Mouse (Mus musculus): ENCODE results near the gene Podnl1. TPM values are rescaled to one million over a fixed set of nuclear protein-coding genes. Genes with fewer than 3 reads are reported as not detected.

Podnl1 gene
- 2.0 and 2.2 TPM in 2 replicates for polyA plus RNA-seq (2015; fragmentation: Nextera tagmentation; extraction: Ambion mirVana)

DNA sequence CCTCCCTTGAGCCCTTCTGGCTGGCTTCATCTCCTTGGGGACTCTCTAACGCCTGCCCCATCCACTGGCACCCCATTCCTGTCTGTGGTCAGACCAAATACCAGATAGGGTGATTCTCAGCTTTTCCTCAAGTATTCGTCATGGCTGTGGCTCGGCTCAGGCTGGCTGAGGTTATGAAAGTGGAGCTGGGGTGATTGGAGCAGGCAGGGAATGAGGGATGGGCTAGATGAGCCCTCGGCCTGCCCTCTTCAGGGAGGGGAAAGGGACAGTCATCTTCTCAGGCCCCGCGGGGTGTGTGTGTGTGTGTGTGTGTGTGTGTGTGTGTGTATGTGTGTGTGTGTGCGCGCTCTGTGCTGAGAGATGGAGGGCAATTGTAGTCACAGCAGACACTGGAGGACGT is at the start of gene Podnl1:
Gene Podnl1 (plus strand): TSS at position 334 of the 400 bp plus-strand sequence.
- WGBS, result 58% methylated on average over 9 of the region's 9 CpGs
- no peaks in the 10 kb centered on the region for H3K36me3 ChIP-seq
- no peak for ATAC-seq (ENCODE audit: insufficient number of reproducible peaks, low FRiP score, low TSS enrichment, low read depth)
- H3K4me3 ChIP-seq, result no peak within 1 kb of the TSS
- no peaks in the 10 kb centered on the region for H3K27me3 ChIP-seq
- H3K9me3 ChIP-seq, result no peaks in the 10 kb centered on the region
- no peak within 1 kb of the TSS for H3K27ac ChIP-seq
- peaks cover 10% of the 10 kb centered on the region for H3K4me1 ChIP-seq
- no peak within 1 kb of the TSS for H3K9ac ChIP-seq
- no peak within 1 kb of the TSS for H3K4me2 ChIP-seq

DNA sequence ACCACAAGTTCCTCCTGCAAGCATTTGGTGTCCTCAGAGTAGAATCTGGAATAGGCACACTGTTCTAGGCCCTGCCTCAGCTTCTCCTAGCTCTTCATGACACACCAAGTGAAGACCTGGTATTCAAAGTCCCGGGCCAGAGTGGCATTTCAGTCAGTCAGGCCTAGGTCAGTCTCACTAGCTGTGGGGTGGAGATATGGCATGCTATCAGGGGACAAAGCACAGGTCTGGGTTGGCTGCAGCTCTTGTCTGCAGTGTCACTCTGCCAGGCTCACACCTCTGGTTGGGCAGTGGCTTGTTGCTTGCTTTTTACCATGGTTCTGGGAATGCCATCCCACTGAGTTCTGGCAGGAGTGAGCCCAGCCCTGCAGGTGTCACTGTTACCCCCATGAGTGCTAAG is 49.4 kb upstream of the Podnl1 start:
- no peaks in the 10 kb centered on the region for H3K9me3 ChIP-seq
- H3K4me1 ChIP-seq, result peaks cover 12% of the 10 kb centered on the region
- WGBS, result 69% methylated on average over 1 of the region's 1 CpGs
- H3K27me3 ChIP-seq, result no peaks in the 10 kb centered on the region
- H3K9ac ChIP-seq, result no peak overlapping the region
- no peak overlapping the region for H3K4me3 ChIP-seq
- peaks cover 42% of the 10 kb centered on the region for H3K36me3 ChIP-seq
- no peak for ATAC-seq (ENCODE audit: insufficient number of reproducible peaks, low FRiP score, low TSS enrichment, low read depth)
- no peak overlapping the region for H3K4me2 ChIP-seq
- no peak overlapping the region for H3K27ac ChIP-seq

DNA sequence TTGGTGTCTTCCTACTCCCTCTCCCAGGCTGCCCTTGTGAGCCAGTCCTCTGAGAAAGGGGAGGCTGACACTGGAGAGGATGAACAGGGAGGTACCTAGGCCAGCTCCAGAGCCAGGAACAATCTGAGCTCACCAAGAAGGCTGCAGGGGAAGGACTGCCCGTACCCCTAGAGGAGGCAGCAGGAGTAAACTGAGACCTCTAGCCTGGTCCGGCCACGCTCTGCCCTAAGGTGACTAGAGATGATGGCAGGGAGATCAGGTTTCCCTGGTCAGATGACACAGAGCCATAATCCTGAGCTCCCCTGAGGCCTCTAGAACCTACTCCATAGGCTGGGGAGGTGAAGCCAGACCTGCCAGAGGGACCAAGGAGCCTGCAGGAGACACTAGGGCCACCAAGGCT is 48.9 kb upstream of the Podnl1 start:
- no peak for ATAC-seq (ENCODE audit: insufficient number of reproducible peaks, low FRiP score, low TSS enrichment, low read depth)
- 44% methylated on average over 3 of the region's 3 CpGs for WGBS
- no peak overlapping the region for H3K4me3 ChIP-seq
- H3K4me1 ChIP-seq, result peaks cover 8% of the 10 kb centered on the region
- H3K27me3 ChIP-seq, result no peaks in the 10 kb centered on the region
- no peak overlapping the region for H3K27ac ChIP-seq
- no peak overlapping the region for H3K4me2 ChIP-seq
- no peaks in the 10 kb centered on the region for H3K9me3 ChIP-seq
- no peak overlapping the region for H3K9ac ChIP-seq
- H3K36me3 ChIP-seq, result peaks cover 42% of the 10 kb centered on the region

- Histone ChIP-seq H3K9ac (no peak overlapping the region), H3K9me3 (no peaks in the 10 kb centered on the region), H3K36me3 (peaks cover 66% of the 10 kb centered on the region), H3K27ac (no peak overlapping the region), H3K4me2 (no peak overlapping the region), H3K4me1 (peaks cover 5% of the 10 kb centered on the region; the same call in 1 of the 2 replicates), H3K27me3 (no peaks in the 10 kb centered on the region), H3K4me3 (no peak overlapping the region)
- 74% methylated on average over 5 of the region's 5 CpGs for WGBS
- ATAC-seq (ENCODE audit: insufficient number of reproducible peaks, low FRiP score, low TSS enrichment, low read depth), result no peak
These were observed 46.6 kb upstream of the Podnl1 start for GRCm38 (mm10) chr8:84079206-84079605.

- peaks cover 8% of the 10 kb centered on the region; the same call in 1 of the 2 replicates for H3K4me1 ChIP-seq
- H3K36me3 ChIP-seq, result peaks cover 85% of the 10 kb centered on the region
- ATAC-seq (ENCODE audit: insufficient number of reproducible peaks, low FRiP score, low TSS enrichment, low read depth), result no peak
- H3K4me2 ChIP-seq, result no peak overlapping the region
- no peaks in the 10 kb centered on the region for H3K27me3 ChIP-seq
- no peak overlapping the region for H3K4me3 ChIP-seq
- 45% methylated on average over 8 of the region's 8 CpGs for WGBS
- H3K27ac ChIP-seq, result no peak overlapping the region
- no peaks in the 10 kb centered on the region for H3K9me3 ChIP-seq
- H3K9ac ChIP-seq, result no peak overlapping the region
These were observed 42.0 kb upstream of the Podnl1 start for GRCm38 (mm10) chr8:84083829-84084241.

DNA sequence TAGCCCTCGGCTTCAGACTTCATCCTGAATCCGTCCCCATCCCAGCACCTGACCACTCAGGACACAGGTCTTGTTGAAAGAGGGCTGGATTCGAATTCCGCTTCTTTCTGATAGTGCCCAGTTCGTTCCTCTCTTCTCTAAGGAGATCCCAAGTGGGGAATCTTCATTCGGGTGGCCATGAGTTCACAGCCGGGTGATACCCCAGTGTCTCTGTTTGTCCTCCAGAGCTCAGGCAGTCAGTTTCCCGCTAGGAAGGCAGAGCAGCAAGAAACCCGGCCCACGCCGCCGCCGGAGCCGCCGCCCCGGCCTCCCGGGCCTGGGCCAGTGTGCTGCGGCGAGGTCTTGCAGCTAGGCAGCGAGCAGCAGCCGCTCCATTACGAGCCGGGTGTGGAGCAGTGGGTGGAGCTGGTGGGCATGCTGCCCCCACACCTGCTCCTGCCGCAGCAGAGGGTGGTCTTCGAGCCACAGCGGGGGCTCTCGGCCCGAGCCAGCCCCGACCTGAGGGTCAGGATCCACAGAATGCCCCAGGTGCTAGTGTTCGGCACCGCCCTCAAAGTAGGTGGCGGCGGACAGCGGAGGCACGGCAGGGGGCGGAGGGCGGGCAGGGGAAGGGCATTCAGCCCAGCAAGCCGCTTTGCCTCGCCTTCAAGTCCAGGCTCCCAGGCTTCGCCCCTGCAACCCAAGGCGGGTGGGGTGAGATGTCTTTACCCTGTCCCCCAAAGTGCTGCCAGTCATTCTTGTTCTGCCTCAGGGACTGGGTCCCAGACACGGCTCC is 41.3 kb upstream of the Podnl1 start:
- no peak for ATAC-seq (ENCODE audit: insufficient number of reproducible peaks, low FRiP score, low TSS enrichment, low read depth)
- Histone ChIP-seq H3K4me2 (0 out of 2 replicates have a peak overlapping the region, but pooled peaks have one; percentile 19), H3K9ac (no peak overlapping the region), H3K27ac (no peak overlapping the region; the same call in 1 of the 2 replicates), H3K36me3 (peaks cover 86% of the 10 kb centered on the region), H3K4me3 (no peak overlapping the region), H3K27me3 (no peaks in the 10 kb centered on the region), H3K4me1 (peaks cover 8% of the 10 kb centered on the region; the same call in 1 of the 2 replicates), H3K9me3 (no peaks in the 10 kb centered on the region)
- 41% methylated on average over 42 of the region's 42 CpGs for WGBS

- Histone ChIP-seq H3K4me2 (no peak overlapping the region), H3K27ac (no peak overlapping the region), H3K4me1 (peaks cover 8% of the 10 kb centered on the region; the same call in 1 of the 2 replicates), H3K9ac (no peak overlapping the region), H3K27me3 (no peaks in the 10 kb centered on the region), H3K36me3 (peaks cover 86% of the 10 kb centered on the region), H3K4me3 (no peak overlapping the region), H3K9me3 (no peaks in the 10 kb centered on the region)
- no peak for ATAC-seq (ENCODE audit: insufficient number of reproducible peaks, low FRiP score, low TSS enrichment, low read depth)
- WGBS, result 85% methylated on average over 7 of the region's 7 CpGs
These were observed 38.6 kb upstream of the Podnl1 start for GRCm38 (mm10) chr8:84087156-84087555.

GRCm38 (mm10) chr8:84087821-84088220 is 38.0 kb upstream of the Podnl1 start:
- H3K27me3 ChIP-seq, result no peaks in the 10 kb centered on the region
- peaks cover 86% of the 10 kb centered on the region for H3K36me3 ChIP-seq
- no peak for ATAC-seq (ENCODE audit: insufficient number of reproducible peaks, low FRiP score, low TSS enrichment, low read depth)
- WGBS, result 93% methylated on average over 14 of the region's 14 CpGs
- peaks cover 8% of the 10 kb centered on the region; the same call in 1 of the 2 replicates for H3K4me1 ChIP-seq
- H3K4me2 ChIP-seq, result no peak overlapping the region
- H3K4me3 ChIP-seq, result no peak overlapping the region
- no peak overlapping the region for H3K27ac ChIP-seq
- H3K9ac ChIP-seq, result no peak overlapping the region
- H3K9me3 ChIP-seq, result no peaks in the 10 kb centered on the region

DNA sequence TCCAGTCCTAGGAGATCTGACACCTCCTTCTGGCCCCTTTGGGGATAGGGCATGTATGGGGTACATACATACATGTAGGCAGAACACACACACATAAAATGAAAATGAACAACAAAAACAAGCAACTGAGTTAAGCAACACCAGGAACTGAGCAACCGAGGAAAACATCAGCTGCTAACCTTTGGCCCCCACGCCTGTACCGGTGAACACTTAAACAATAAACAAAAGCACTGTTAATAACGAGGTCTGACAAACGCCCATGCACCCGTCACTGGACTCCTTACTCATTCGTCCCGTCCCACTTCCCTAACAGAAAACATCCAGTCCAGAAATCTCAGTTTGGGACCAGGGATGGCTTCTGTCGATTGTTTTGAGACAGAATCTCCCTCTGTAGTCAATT is 36.5 kb upstream of the Podnl1 start:
- ATAC-seq (ENCODE audit: insufficient number of reproducible peaks, low FRiP score, low TSS enrichment, low read depth), result no peak
- 67% methylated on average over 9 of the region's 9 CpGs for WGBS
- H3K36me3 ChIP-seq, result peaks cover 86% of the 10 kb centered on the region

DNA sequence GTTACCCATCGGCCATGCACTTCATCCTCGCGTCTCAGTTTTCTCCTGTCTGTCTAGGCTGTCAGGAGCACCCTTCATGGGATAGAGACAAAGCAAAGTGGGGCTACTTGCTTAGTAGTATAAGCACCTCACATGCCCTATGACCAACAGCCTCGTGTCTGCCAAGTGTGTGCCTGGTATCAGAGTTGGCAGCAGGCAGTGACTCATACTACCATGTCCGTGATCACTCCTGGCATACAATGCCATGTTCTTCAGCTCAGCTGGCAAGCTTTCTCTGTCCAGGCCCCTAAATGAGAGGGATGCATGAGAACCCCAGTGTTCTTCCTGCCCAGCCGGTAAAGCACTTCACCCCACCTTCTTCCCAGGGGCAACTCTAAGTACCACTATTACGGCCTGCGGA is 35.2 kb upstream of the Podnl1 start:
- Histone ChIP-seq H3K4me1 (no peaks in the 10 kb centered on the region), H3K9ac (no peak overlapping the region), H3K9me3 (no peaks in the 10 kb centered on the region), H3K36me3 (peaks cover 88% of the 10 kb centered on the region), H3K27ac (no peak overlapping the region), H3K4me3 (no peak overlapping the region), H3K4me2 (no peak overlapping the region), H3K27me3 (no peaks in the 10 kb centered on the region)
- ATAC-seq (ENCODE audit: insufficient number of reproducible peaks, low FRiP score, low TSS enrichment, low read depth), result no peak
- WGBS, result 85% methylated on average over 8 of the region's 8 CpGs

More for the DNA sequence above, 36.5 kb upstream of the Podnl1 start:
- Histone ChIP-seq H3K4me3 (no peak overlapping the region), H3K27ac (no peak overlapping the region), H3K4me1 (peaks cover 6% of the 10 kb centered on the region; the same call in 1 of the 2 replicates), H3K9me3 (no peaks in the 10 kb centered on the region), H3K4me2 (no peak overlapping the region), H3K9ac (no peak overlapping the region), H3K27me3 (no peaks in the 10 kb centered on the region)

- Histone ChIP-seq H3K36me3 (peaks cover 88% of the 10 kb centered on the region), H3K27ac (no peak overlapping the region), H3K27me3 (no peaks in the 10 kb centered on the region), H3K9me3 (no peaks in the 10 kb centered on the region), H3K4me3 (no peak overlapping the region), H3K4me1 (no peaks in the 10 kb centered on the region), H3K4me2 (no peak overlapping the region), H3K9ac (no peak overlapping the region)
- 66% methylated on average over 8 of the region's 8 CpGs for WGBS
- no peak for ATAC-seq (ENCODE audit: insufficient number of reproducible peaks, low FRiP score, low TSS enrichment, low read depth)
These were observed 29.7 kb upstream of the Podnl1 start for GRCm38 (mm10) chr8:84096061-84096460.

DNA sequence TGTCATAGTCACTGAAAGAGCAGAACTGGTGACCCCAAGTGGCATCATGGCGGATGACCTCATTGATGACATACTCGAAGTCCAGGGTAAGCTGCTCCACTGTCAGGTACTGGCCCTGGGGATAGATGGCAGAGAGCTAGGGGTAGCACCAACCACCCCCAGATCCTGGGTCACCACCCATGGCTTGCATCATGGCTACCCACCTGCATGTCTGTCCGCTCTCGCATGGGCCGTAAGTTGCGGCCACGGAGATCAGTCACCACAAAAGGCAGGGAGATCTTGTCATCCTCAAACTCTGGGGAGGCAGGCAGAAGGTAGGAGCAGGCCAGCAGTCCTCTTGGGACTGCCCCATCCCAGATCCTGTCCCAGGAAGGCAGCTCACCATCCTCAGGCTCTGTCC is 27.4 kb upstream of the Podnl1 start:
- 92% methylated on average over 7 of the region's 7 CpGs for WGBS
- Histone ChIP-seq H3K4me3 (no peak overlapping the region), H3K27me3 (no peaks in the 10 kb centered on the region), H3K4me1 (peaks cover 14% of the 10 kb centered on the region), H3K4me2 (no peak overlapping the region), H3K27ac (no peak overlapping the region), H3K36me3 (peaks cover 85% of the 10 kb centered on the region), H3K9ac (no peak overlapping the region), H3K9me3 (no peaks in the 10 kb centered on the region)
- ATAC-seq (ENCODE audit: insufficient number of reproducible peaks, low FRiP score, low TSS enrichment, low read depth), result no peak

Data from limb, embryonic 15.5 days (tissue).